Mouse (Mus musculus) bone marrow, adult 2 months (tissue): Measurements from ENCODE around the gene Ncoa5.

ENCODE experiments used
- CTCF ChIP-seq: fragments of 200-500 bp; IDR thresholded peaks from 2 replicates; pipeline ENCODE4 v1.5.1; 2011; ENCODE audit warnings: low read length, control low read depth; ENCODE audit not compliant: control insufficient read depth, insufficient read depth
- POLR2A ChIP-seq: fragments of 200-500 bp; IDR thresholded peaks from 2 replicates; pipeline ENCODE4 v1.6.1; 2011; ENCODE audit warnings: low read depth, mild to moderate bottlenecking, control low read depth, low read length, borderline replicate concordance; ENCODE audit not compliant: control insufficient read depth

DNA sequence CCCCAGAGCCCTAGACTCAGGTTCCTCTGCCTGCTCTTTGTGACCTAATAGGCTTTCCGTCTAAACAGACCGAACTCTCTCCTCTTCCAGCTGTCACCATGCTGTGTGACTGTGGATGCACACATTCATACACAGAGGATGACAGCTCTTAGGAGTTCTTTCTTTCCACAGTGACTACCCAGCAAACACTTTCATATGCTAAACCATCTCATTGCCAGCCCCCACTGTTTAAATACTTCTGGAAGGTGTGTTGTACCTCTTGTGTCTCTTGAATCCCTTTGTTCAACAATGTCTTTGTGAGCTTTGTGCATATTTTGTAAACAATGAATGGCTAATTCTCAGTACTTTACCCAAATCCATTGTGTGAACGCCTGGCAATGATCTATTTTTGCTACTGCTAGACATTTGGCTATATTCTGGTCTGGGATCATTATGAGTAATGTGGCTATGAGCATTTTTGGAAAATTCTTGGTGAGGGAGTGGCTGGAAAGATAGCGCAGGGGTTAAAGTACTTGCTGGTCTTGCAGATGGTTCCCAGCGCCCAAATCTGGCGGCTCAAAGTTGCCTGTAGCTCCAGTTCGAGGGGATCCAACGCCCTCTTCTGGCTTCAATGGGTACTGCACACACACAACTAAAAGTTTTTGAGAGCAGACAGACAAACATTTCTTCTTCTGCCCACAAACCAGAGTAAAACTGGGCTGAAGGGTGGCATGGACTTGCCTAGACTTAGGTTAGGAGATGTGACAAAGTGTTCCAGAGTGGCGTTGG is 76.9 kb downstream of the Ncoa5 start:
- TF ChIP-seq CTCF (peak; percentile 15; the same call in 1 of the 2 replicates), POLR2A (no peak)
